Mouse (Mus musculus) E14TG2a.4 (cell line): ENCODE measurements around the gene Ssh3.
A peak's percentile ranks its signal among the peaks of the same experiment; 100 is the strongest.
"Not testable (repeated sequence)": the region's sequence is repeated elsewhere in the genome, so short reads cannot be mapped to it uniquely, and the experiment has no call there.

Experiments used
- H3K27me3 ChIP-seq: 2 replicates; pipeline ENCODE4 v1.6.1; 2014; ENCODE audit warnings: low read length, control low read depth; ENCODE audit not compliant: insufficient read depth
- H3K36me3 ChIP-seq: 2 replicates; pipeline ENCODE4 v1.6.1; 2014; ENCODE audit warnings: low read length, control low read depth; ENCODE audit not compliant: insufficient read depth
- H3K4me1 ChIP-seq: replicated peaks from 2 replicates; pipeline ENCODE4 v1.6.1; 2014; ENCODE audit warnings: low read depth, low read length, control low read depth
- H3K4me3 ChIP-seq: replicated peaks from 2 replicates; pipeline ENCODE4 v1.5.1; 2014; ENCODE audit warnings: mild to moderate bottlenecking, low read length
- H3K9me3 ChIP-seq: 2 replicates; pipeline ENCODE4 v1.6.1; 2014; ENCODE audit warnings: low read length, control low read depth
- CTCF ChIP-seq: conservative IDR thresholded peaks from 2 replicates; pipeline ENCODE4 v1.5.1; 2014; ENCODE audit warnings: low read length
- NANOG ChIP-seq: IDR thresholded peaks from 2 replicates; pipeline ENCODE4 v1.6.1; 2014; ENCODE audit warnings: borderline replicate concordance, low read length, mixed read lengths
- POU5F1 ChIP-seq: IDR thresholded peaks from 2 replicates; pipeline ENCODE4 v1.6.1; 2014; ENCODE audit warnings: low read length, borderline replicate concordance

Gene Ssh3

GRCm38 (mm10) chr19:4262756-4263155 lies 6.2 kb downstream of the Ssh3 start:
- peaks cover 38% of the 10 kb centered on the region for H3K27me3 ChIP-seq
- H3K9me3 ChIP-seq, result no peaks in the 10 kb centered on the region
- H3K36me3 ChIP-seq, result no peaks in the 10 kb centered on the region
- TF ChIP-seq POU5F1, result no peak
- TF ChIP-seq CTCF, result no peak
- TF ChIP-seq NANOG, result no peak
- H3K4me1 ChIP-seq, result peaks cover 22% of the 10 kb centered on the region
- no peak overlapping the region for H3K4me3 ChIP-seq

- H3K4me3 ChIP-seq, result no peak overlapping the region
- H3K27me3 ChIP-seq, result peaks cover 34% of the 10 kb centered on the region
- H3K9me3 ChIP-seq, result no peaks in the 10 kb centered on the region
- H3K4me1 ChIP-seq, result peaks cover 28% of the 10 kb centered on the region
- no peak for TF ChIP-seq CTCF
- TF ChIP-seq POU5F1, result no peak
- TF ChIP-seq NANOG, result no peak
- H3K36me3 ChIP-seq, result no peaks in the 10 kb centered on the region
Observed at GRCm38 (mm10) chr19:4261038-4261698, 7.8 kb downstream of the Ssh3 start.

- TF ChIP-seq CTCF, result no peak
- no peak for TF ChIP-seq POU5F1
- TF ChIP-seq NANOG, result no peak
- no peaks in the 10 kb centered on the region for H3K9me3 ChIP-seq
- peaks cover 16% of the 10 kb centered on the region for H3K4me1 ChIP-seq
- peak overlapping the region; percentile 79 for H3K4me3 ChIP-seq
- H3K36me3 ChIP-seq, result no peaks in the 10 kb centered on the region
- peaks cover 6% of the 10 kb centered on the region; the same call in 1 of the 2 replicates for H3K27me3 ChIP-seq
Observed at GRCm38 (mm10) chr19:4257897-4258252, 11.1 kb downstream of the Ssh3 start.

- H3K9me3 ChIP-seq, result no peaks in the 10 kb centered on the region
- peak overlapping the region; percentile 79 for H3K4me3 ChIP-seq
- no peaks in the 10 kb centered on the region for H3K36me3 ChIP-seq
- TF ChIP-seq CTCF (peak; percentile 62), POU5F1 (no peak), NANOG (no peak)
- peaks cover 5% of the 10 kb centered on the region; the same call in 1 of the 2 replicates for H3K27me3 ChIP-seq
- H3K4me1 ChIP-seq, result peaks cover 19% of the 10 kb centered on the region
Observed at GRCm38 (mm10) chr19:4257216-4257896, 11.6 kb downstream of the Ssh3 start.

- TF ChIP-seq POU5F1 (no peak), CTCF (peak; percentile 68)
- H3K36me3 ChIP-seq, result no peaks in the 10 kb centered on the region
- H3K4me1 ChIP-seq, result peaks cover 19% of the 10 kb centered on the region
- H3K9me3 ChIP-seq, result no peaks in the 10 kb centered on the region
- peaks cover 5% of the 10 kb centered on the region; the same call in 1 of the 2 replicates for H3K27me3 ChIP-seq
- no peak overlapping the region for H3K4me3 ChIP-seq
Observed at GRCm38 (mm10) chr19:4255583-4256162, 13.3 kb downstream of the Ssh3 start.

GRCm38 (mm10) chr19:4254230-4254629 lies 14.8 kb downstream of the Ssh3 start:
- peaks cover 19% of the 10 kb centered on the region for H3K4me1 ChIP-seq
- H3K27me3 ChIP-seq, result peaks cover 5% of the 10 kb centered on the region; the same call in 1 of the 2 replicates
- no peaks in the 10 kb centered on the region for H3K36me3 ChIP-seq
- TF ChIP-seq POU5F1 (no peak), NANOG (no peak), CTCF (no peak)
- no peak overlapping the region for H3K4me3 ChIP-seq
- H3K9me3 ChIP-seq, result no peaks in the 10 kb centered on the region

- not testable (repeated sequence) for H3K9me3 ChIP-seq, H3K4me3 ChIP-seq, H3K4me1 ChIP-seq, H3K36me3 ChIP-seq, H3K27me3 ChIP-seq
Observed at GRCm38 (mm10) chr19:4248683-4249082, 20.3 kb downstream of the Ssh3 start.

- Histone ChIP-seq H3K36me3 (no peaks in the 10 kb centered on the region), H3K4me1 (no peaks in the 10 kb centered on the region; the same call in 1 of the 2 replicates), H3K9me3 (no peaks in the 10 kb centered on the region), H3K27me3 (no peaks in the 10 kb centered on the region), H3K4me3 (no peak overlapping the region)
- TF ChIP-seq POU5F1 (no peak), CTCF (peak; percentile 70)
Observed at GRCm38 (mm10) chr19:4247010-4247409, 22.0 kb downstream of the Ssh3 start.

- no peaks in the 10 kb centered on the region for H3K36me3 ChIP-seq
- H3K4me1 ChIP-seq, result no peaks in the 10 kb centered on the region; the same call in 1 of the 2 replicates
- TF ChIP-seq NANOG, result no peak
- TF ChIP-seq CTCF, result no peak
- no peak for TF ChIP-seq POU5F1
- no peaks in the 10 kb centered on the region for H3K9me3 ChIP-seq
- no peaks in the 10 kb centered on the region for H3K27me3 ChIP-seq
- H3K4me3 ChIP-seq, result no peak overlapping the region
Observed at GRCm38 (mm10) chr19:4244775-4245174, 24.2 kb downstream of the Ssh3 start.
